Mouse (Mus musculus) cortical plate, adult 2 months (tissue): Measurements from ENCODE around the gene Akt1s1. TPM values are rescaled to one million over a fixed set of nuclear protein-coding genes. Genes with fewer than 3 reads are reported as not detected.

Experiments used
- H3K27ac ChIP-seq: fragments of 200-500 bp; 2 replicates; pipeline ENCODE4 v1.5.1; 2012; ENCODE audit warnings: low read length, control low read depth, inconsistent platforms; ENCODE audit not compliant: insufficient read depth
- H3K4me1 ChIP-seq: fragments of 200-500 bp; 2 replicates; pipeline ENCODE4 v1.6.1; 2011; ENCODE audit warnings: low read length; ENCODE audit not compliant: control insufficient read depth, insufficient read depth
- H3K4me3 ChIP-seq: fragments of 200-500 bp; 2 replicates; pipeline ENCODE4 v1.5.1; 2011; ENCODE audit warnings: mild to moderate bottlenecking, low read length, control low read depth; ENCODE audit not compliant: insufficient read depth
- CTCF ChIP-seq: fragments of 200-500 bp; IDR thresholded peaks from 2 replicates; pipeline ENCODE4 v1.5.1; 2011; ENCODE audit warnings: mild to moderate bottlenecking, control low read depth, low read length; ENCODE audit not compliant: insufficient read depth; ENCODE audit errors: extremely low read depth
- POLR2A ChIP-seq: fragments of 200-500 bp; IDR thresholded peaks from 2 replicates; pipeline ENCODE4 v1.6.1; 2011; ENCODE audit warnings: mild to moderate bottlenecking, low read length, control low read depth; ENCODE audit not compliant: insufficient read depth; ENCODE audit errors: extremely low read depth
- polyA plus RNA-seq: library from polyadenylated mRNA; depleted of rRNA; stranded (reverse); fragments of >200 nt; gene quantifications from 2 replicates; pipeline ENCODE4 v1.2.3, GENCODE M21; 2012; rRNA removed

Akt1s1 gene
- polyA plus RNA-seq: 97.5 and 101 TPM in 2 replicates

DNA sequence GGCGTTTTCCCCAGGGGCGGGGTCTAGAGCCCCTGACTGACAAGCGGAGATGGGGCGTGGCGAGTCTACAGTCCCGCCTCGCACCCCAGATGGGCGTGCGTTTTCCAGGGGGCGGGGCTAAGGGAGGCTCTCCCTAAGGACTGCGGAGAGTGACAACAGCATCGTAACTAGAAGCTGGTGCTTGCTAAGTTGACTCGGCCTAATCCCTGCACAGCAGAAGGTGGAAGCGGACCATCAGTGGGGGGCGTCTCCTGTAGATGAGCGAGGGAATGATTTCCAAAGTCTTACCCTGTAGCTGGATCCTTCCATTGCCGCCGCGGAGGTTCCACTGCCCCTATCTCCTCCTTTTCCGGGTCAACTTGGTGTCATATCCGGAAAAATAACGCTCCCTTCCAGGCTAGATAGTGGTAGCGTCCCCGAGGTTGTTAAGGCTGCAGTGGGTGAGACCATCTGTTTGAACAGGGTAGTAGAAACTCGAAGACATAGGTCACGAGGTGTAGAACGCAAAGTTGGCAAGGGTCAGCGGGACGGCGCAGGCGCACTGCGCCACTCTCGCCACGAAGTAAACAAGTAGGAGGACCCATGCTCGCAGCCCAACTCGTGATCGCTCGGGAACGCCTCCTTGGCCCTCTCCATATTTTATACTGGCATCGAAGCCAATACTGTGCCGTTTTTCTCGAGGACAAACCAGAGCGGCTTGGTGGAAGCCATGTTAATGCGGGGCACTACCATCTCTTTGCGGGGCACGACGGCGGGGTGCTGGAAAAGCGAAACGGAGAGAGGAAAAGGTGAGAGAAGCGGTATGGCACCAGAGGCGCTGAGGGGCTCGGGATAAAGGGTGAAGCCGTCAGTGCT, at the start of gene Akt1s1, which contains the start of gene Tbc1d17:
Gene Akt1s1 (plus strand): TSS at position 431 of the 855 bp plus-strand sequence.
Gene Tbc1d17 (minus strand): TSS at position 519 of the 855 bp plus-strand sequence.
- Histone ChIP-seq H3K27ac (peak within 1 kb of the TSS; percentile 87), H3K4me3 (peak within 1 kb of the TSS; percentile 45), H3K4me1 (peaks cover 3% of the 10 kb centered on the region)
- no peak for TF ChIP-seq CTCF
- TF ChIP-seq POLR2A: peak; percentile 87

- no peak overlapping the region for H3K4me3 ChIP-seq
- no peak overlapping the region for H3K27ac ChIP-seq
- no peak for TF ChIP-seq CTCF
- TF ChIP-seq POLR2A: no peak
- H3K4me1 ChIP-seq: no peaks in the 10 kb centered on the region
Measured at GRCm38 (mm10) chr7:44808927-44809326, 39.9 kb upstream of the Akt1s1 start.

- no peak for TF ChIP-seq CTCF
- TF ChIP-seq POLR2A: no peak
- H3K4me3 ChIP-seq: no peak overlapping the region
- no peaks in the 10 kb centered on the region for H3K4me1 ChIP-seq
- no peak overlapping the region for H3K27ac ChIP-seq
Measured at GRCm38 (mm10) chr7:44809466-44809865, 39.3 kb upstream of the Akt1s1 start.

DNA sequence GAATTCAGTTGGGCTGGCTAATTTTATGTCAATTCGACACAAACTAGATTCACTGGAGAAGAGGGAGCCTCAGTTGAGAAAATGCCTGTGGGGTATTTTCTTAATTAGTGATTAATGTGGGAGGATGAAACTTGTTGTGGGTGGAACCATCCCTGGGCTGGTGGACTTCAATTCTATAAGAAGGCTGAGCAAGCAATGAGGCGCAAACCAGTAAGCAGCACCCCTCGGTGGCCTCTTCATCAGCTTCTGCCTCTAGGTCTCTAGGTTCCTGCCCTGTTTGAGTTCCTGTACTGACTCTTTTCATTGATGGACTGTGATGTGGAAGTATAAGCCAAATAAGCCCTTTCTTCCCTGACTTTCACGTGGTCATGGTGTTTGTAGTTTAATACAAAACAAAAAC, 38.4 kb upstream of the Akt1s1 start:
- TF ChIP-seq CTCF: no peak
- TF ChIP-seq POLR2A: no peak
- Histone ChIP-seq H3K27ac (no peak overlapping the region), H3K4me1 (peaks cover 2% of the 10 kb centered on the region; the same call in 1 of the 2 replicates), H3K4me3 (no peak overlapping the region)

- H3K4me1 ChIP-seq: peaks cover 2% of the 10 kb centered on the region; the same call in 1 of the 2 replicates
- H3K4me3 ChIP-seq: no peak overlapping the region
- H3K27ac ChIP-seq: no peak overlapping the region
- TF ChIP-seq CTCF: no peak
- no peak for TF ChIP-seq POLR2A
Measured at GRCm38 (mm10) chr7:44810819-44811557, 37.8 kb upstream of the Akt1s1 start.

DNA sequence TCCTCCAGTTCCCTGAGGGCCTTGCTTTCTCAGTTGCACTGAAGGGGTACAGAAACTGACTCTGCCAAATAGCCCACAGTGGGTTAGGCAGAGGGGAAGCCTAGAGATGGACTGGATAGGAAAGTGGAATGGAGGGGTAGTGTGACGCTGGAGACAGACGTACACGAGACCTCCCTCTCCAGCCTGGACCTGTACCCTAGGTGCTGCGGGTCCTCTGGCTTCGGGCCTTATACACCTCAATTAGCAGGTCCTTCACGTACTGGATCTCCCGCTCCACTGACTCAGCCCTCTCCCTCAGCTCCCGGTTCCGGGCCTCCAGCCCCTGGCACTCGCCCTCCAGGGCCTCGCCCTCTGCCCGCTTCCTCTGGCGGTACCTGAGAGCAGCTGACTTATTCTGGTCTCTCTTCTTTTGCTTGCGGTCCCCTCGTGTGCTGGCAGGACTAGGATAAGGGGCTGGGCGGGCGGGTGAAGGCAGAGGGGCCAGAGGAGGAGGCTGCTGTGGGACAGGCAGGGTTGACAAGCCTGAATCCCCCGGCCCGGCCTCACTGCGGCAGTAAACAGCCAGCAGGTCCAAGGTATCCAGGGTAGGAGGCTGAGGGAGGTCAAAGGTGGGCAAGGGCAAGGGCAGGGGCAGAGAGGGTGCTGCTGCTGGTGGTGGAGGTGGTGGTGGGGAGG, 36.0 kb upstream of the Akt1s1 start:
- TF ChIP-seq POLR2A (no peak), CTCF (no peak)
- H3K4me3 ChIP-seq: no peak overlapping the region

GRCm38 (mm10) chr7:44813985-44814384, 34.8 kb upstream of the Akt1s1 start:
- TF ChIP-seq CTCF: no peak
- TF ChIP-seq POLR2A: no peak
- Histone ChIP-seq H3K27ac (no peak overlapping the region), H3K4me3 (no peak overlapping the region), H3K4me1 (peaks cover 12% of the 10 kb centered on the region)

More for the DNA sequence above, 36.0 kb upstream of the Akt1s1 start:
- peaks cover 6% of the 10 kb centered on the region; the same call in 1 of the 2 replicates for H3K4me1 ChIP-seq
- no peak overlapping the region for H3K27ac ChIP-seq

- Histone ChIP-seq H3K4me3 (no peak overlapping the region), H3K4me1 (peaks cover 12% of the 10 kb centered on the region), H3K27ac (no peak overlapping the region)
- TF ChIP-seq CTCF (no peak), POLR2A (no peak)
Measured at GRCm38 (mm10) chr7:44814423-44814822, 34.4 kb upstream of the Akt1s1 start.

- peak overlapping the region; percentile 74 for H3K4me3 ChIP-seq
- H3K4me1 ChIP-seq: peaks cover 14% of the 10 kb centered on the region
- peak overlapping the region; percentile 44; the same call in 1 of the 2 replicates for H3K27ac ChIP-seq
- no peak for TF ChIP-seq CTCF
- TF ChIP-seq POLR2A: no peak
Measured at GRCm38 (mm10) chr7:44814952-44815553, 33.7 kb upstream of the Akt1s1 start.
